Mouse (Mus musculus): Measurements from ENCODE around the gene Rpl24. TPM values are rescaled to one million over a fixed set of nuclear protein-coding genes. Genes with fewer than 3 reads are reported as not detected.

The Rpl24 gene
- polyA plus RNA-seq, 1 experiment from 2014 or later = 404 TPM

DNA sequence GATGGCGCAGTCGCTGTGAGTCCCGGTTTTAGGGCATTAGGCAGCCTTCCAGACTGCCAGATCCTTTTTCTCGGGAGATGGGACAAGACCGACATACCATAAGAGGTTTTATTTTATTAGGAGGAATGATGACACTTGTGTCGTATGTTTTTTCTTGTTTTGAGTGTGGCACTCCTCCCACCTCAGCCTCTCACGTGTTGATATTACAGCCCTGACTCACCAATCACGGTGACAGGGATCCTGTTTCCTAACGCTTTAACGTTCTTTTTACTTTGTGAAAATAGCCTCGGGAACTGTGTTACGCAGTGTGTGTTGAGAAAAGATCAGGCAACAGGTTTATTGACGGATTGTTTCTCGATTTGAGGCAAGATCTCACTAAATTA, 8.8 kb downstream of the Rpl24 start:
- Histone ChIP-seq H3K4me2 (ENCODE audit: low read depth, low read length) (peak overlapping the region; percentile 69), H3K9me3 (replicated peaks; ENCODE audit: control insufficient read depth, low read length) (no peaks in the 10 kb centered on the region), H3K36me3 (ENCODE audit: control insufficient read depth, insufficient read depth) (peaks cover 21% of the 10 kb centered on the region), H3K4me1 (ENCODE audit: control insufficient read depth, insufficient read depth, low read length) (peaks cover 16% of the 10 kb centered on the region), H3K9ac (ENCODE audit: low read length) (peak overlapping the region; percentile 91), H3K27ac (ENCODE audit: low read length) (peak overlapping the region; percentile 91), H3K27me3 (ENCODE audit: control insufficient read depth, insufficient read depth, low read length) (no peaks in the 10 kb centered on the region), H3K4me3 (ENCODE audit: low read length) (peak overlapping the region; percentile 100)
- WGBS = 5% methylated on average over 14 of the region's 14 CpGs
- no peak for ATAC-seq (replicated peaks; ENCODE audit: extremely low read depth, insufficient read depth, low FRiP score)

DNA sequence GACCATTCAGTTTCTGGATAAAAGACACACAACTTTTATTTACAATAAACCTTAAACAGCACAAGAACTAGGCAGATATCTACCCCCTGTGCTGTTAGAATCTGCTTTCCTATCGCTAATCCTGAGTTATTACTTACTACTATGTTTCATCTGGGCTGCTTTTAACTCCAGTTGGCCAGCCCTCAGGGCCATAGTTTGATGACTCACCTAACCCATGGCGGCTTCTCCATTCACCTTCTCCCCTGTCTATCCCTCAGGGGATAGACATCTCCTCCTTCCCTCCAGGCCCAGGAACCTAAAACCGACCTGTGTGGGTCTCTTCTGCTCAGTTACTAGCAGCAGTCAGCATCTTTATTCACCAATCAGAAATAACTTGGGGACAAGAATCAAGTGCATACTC, 19.9 kb downstream of the Rpl24 start:
- WGBS = 87% methylated on average over 3 of the region's 3 CpGs
- Histone ChIP-seq H3K36me3 (ENCODE audit: control insufficient read depth, insufficient read depth) (peaks cover 27% of the 10 kb centered on the region), H3K9ac (ENCODE audit: low read length) (no peak overlapping the region), H3K4me1 (ENCODE audit: control insufficient read depth, insufficient read depth, low read length) (no peaks in the 10 kb centered on the region), H3K4me3 (ENCODE audit: low read length) (no peak overlapping the region), H3K27ac (ENCODE audit: low read length) (no peak overlapping the region), H3K4me2 (ENCODE audit: low read depth, low read length) (no peak overlapping the region), H3K27me3 (ENCODE audit: control insufficient read depth, insufficient read depth, low read length) (no peaks in the 10 kb centered on the region), H3K9me3 (replicated peaks; ENCODE audit: control insufficient read depth, low read length) (no peaks in the 10 kb centered on the region)
- no peak for ATAC-seq (replicated peaks; ENCODE audit: extremely low read depth, insufficient read depth, low FRiP score)

DNA sequence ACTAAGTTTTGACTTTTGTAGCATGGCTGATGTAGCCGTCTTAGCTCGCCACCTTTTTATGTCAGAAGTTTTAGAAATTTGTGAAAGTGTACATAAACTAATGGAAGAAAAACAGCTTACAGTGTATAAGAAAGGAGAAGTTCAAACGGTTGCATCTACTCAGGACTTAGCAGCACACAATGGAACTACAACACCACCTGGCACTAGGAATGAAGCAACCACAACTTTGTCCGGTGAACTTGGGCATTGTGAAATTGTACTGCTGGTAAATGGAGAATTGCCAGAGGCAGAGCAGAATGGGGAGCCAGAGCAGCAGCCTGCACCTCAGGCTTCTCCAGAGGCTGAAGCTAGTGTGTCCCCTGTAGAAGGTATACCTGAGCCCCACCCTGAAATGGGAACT, 24.2 kb downstream of the Rpl24 start:
- WGBS = 94% methylated on average over 4 of the region's 4 CpGs
- no peak for ATAC-seq (replicated peaks; ENCODE audit: extremely low read depth, insufficient read depth, low FRiP score)
- H3K27ac ChIP-seq (ENCODE audit: low read length) = no peak overlapping the region
- H3K9me3 ChIP-seq (replicated peaks; ENCODE audit: control insufficient read depth, low read length) = no peaks in the 10 kb centered on the region
- peaks cover 25% of the 10 kb centered on the region for H3K36me3 ChIP-seq (ENCODE audit: control insufficient read depth, insufficient read depth)
- H3K27me3 ChIP-seq (ENCODE audit: control insufficient read depth, insufficient read depth, low read length) = no peaks in the 10 kb centered on the region
- no peak overlapping the region for H3K4me2 ChIP-seq (ENCODE audit: low read depth, low read length)
- H3K9ac ChIP-seq (ENCODE audit: low read length) = no peak overlapping the region
- H3K4me3 ChIP-seq (ENCODE audit: low read length) = no peak overlapping the region
- no peaks in the 10 kb centered on the region for H3K4me1 ChIP-seq (ENCODE audit: control insufficient read depth, insufficient read depth, low read length)

DNA sequence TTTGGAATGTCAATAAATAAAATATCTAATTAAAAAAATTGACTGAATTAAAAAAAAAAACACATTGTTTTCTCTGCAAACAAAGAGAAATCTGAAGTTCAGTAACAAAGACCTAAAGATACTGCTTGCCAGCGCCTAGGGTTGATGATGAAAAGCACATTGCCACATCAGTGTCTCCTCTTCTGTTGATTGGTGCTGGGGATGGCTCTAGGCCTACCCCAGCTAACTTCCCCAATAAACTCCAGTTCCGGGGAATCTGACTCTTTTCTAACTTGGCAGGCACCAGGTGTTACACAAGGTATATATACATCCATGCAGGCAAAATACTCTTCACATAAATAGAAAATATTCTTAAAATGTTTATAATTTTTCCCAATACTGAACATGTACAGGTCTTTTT, 28.2 kb downstream of the Rpl24 start:
- ATAC-seq (replicated peaks; ENCODE audit: extremely low read depth, insufficient read depth, low FRiP score) = no peak
- no peak overlapping the region for H3K4me2 ChIP-seq (ENCODE audit: low read depth, low read length)
- peaks cover 32% of the 10 kb centered on the region for H3K36me3 ChIP-seq (ENCODE audit: control insufficient read depth, insufficient read depth)
- H3K9ac ChIP-seq (ENCODE audit: low read length) = no peak overlapping the region
- no peaks in the 10 kb centered on the region for H3K27me3 ChIP-seq (ENCODE audit: control insufficient read depth, insufficient read depth, low read length)
- no peaks in the 10 kb centered on the region for H3K9me3 ChIP-seq (replicated peaks; ENCODE audit: control insufficient read depth, low read length)
- WGBS = 90% methylated on average over 2 of the region's 2 CpGs
- H3K4me3 ChIP-seq (ENCODE audit: low read length) = no peak overlapping the region
- H3K27ac ChIP-seq (ENCODE audit: low read length) = no peak overlapping the region
- no peaks in the 10 kb centered on the region for H3K4me1 ChIP-seq (ENCODE audit: control insufficient read depth, insufficient read depth, low read length)

DNA sequence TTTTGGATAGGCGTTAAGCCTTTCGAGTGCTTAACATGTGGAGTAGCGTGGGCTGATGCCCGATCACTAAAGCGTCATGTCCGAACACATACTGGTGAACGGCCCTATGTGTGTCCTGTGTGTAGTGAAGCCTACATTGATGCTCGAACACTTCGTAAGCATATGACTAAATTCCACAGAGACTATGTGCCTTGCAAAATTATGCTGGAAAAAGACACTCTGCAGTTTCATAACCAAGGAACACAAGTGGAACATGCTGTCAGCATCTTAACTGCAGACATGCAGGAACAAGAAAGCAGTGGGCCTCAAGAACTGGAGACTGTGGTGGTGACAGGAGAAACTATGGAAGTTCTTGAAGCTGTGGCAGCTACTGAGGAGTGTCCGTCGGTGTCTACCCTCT, 40.7 kb downstream of the Rpl24 start:
- no peaks in the 10 kb centered on the region for H3K27me3 ChIP-seq (ENCODE audit: control insufficient read depth, insufficient read depth, low read length)
- H3K4me1 ChIP-seq (ENCODE audit: control insufficient read depth, insufficient read depth, low read length) = no peaks in the 10 kb centered on the region
- no peak overlapping the region for H3K9ac ChIP-seq (ENCODE audit: low read length)
- no peak overlapping the region for H3K4me3 ChIP-seq (ENCODE audit: low read length)
- H3K27ac ChIP-seq (ENCODE audit: low read length) = no peak overlapping the region
- H3K4me2 ChIP-seq (ENCODE audit: low read depth, low read length) = no peak overlapping the region
- ATAC-seq (replicated peaks; ENCODE audit: extremely low read depth, insufficient read depth, low FRiP score) = no peak
- no peaks in the 10 kb centered on the region for H3K9me3 ChIP-seq (replicated peaks; ENCODE audit: control insufficient read depth, low read length)
- 80% methylated on average over 11 of the region's 11 CpGs for WGBS
- H3K36me3 ChIP-seq (ENCODE audit: control insufficient read depth, insufficient read depth) = peaks cover 29% of the 10 kb centered on the region

DNA sequence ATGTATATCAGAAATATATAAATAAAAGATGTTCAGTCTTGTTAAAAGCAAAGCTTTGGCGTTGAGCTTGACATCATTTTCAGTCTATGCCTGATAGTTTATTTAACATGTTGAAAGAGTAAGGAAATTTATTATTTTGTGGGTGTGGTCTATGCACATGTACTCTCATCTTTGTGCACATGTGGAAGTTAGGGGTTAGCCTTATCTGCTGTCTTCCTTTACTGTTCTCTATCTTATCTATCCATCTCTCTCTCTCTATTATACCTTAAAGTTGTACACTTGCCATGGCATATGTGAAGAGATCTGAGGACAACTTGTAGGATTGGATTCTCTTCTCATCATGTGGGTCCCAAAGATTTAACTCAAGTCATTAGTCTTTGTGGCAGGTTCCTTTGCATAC, 42.8 kb downstream of the Rpl24 start:
- H3K4me1 ChIP-seq (ENCODE audit: control insufficient read depth, insufficient read depth, low read length) = no peaks in the 10 kb centered on the region
- H3K9ac ChIP-seq (ENCODE audit: low read length) = no peak overlapping the region
- no peak overlapping the region for H3K4me3 ChIP-seq (ENCODE audit: low read length)
- no peaks in the 10 kb centered on the region; the same call in 1 of the 2 replicates for H3K9me3 ChIP-seq (replicated peaks; ENCODE audit: control insufficient read depth, low read length)
- no peak for ATAC-seq (replicated peaks; ENCODE audit: extremely low read depth, insufficient read depth, low FRiP score)
- 96% methylated on average over 1 of the region's 1 CpGs for WGBS
- no peaks in the 10 kb centered on the region for H3K27me3 ChIP-seq (ENCODE audit: control insufficient read depth, insufficient read depth, low read length)
- no peak overlapping the region for H3K4me2 ChIP-seq (ENCODE audit: low read depth, low read length)
- no peak overlapping the region for H3K27ac ChIP-seq (ENCODE audit: low read length)
- H3K36me3 ChIP-seq (ENCODE audit: control insufficient read depth, insufficient read depth) = peaks cover 33% of the 10 kb centered on the region

DNA sequence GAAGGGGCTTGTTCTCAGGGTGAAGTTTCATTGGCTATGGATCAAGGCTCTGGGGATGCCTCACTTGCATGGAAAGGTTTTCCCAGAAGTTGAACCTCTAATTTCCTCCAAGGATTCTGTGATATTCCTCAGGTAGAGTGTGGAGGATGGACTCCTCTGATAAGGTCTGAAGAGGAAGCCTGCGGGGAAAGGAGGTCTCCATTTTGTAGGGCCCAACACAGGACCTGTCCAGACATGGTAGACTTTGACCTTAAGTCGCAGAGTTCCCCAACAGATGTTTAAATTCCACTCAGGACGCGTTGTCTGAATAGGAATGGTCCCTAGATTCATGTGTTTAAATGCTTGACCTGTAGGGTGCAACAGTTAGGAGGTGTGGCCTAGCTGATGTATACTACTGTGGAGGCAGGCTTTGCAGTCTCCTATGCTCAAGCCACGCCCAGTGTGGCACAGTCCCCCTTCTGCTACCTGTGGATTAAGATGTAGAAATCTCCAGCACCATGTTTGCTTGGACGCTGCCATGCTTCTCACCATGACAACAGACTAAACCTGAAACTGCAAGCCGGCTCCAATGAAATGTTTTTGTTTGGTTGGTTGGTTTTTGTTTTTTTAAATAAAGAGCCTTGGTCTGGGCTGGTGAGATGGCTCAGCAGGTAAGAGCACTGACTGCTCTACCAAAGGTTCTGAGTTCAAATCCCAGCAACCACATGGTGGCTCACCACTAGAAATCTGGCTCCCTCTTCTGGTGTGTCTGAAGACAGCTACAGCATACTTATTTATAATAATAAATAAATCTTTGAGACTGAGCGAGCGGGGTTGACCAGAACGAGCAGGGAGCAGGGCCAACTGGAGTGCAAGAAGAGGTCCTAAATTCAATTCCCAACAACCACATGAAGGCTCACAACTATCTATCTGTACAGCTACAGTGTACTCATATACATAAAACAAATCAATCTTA, 47.0 kb downstream of the Rpl24 start:
- peaks cover 28% of the 10 kb centered on the region for H3K36me3 ChIP-seq (ENCODE audit: control insufficient read depth, insufficient read depth)
- H3K27ac ChIP-seq (ENCODE audit: low read length) = no peak overlapping the region
- no peaks in the 10 kb centered on the region; the same call in 1 of the 2 replicates for H3K9me3 ChIP-seq (replicated peaks; ENCODE audit: control insufficient read depth, low read length)
- WGBS = 88% methylated on average over 10 of the region's 10 CpGs
- H3K4me3 ChIP-seq (ENCODE audit: low read length) = no peak overlapping the region
- no peak for ATAC-seq (replicated peaks; ENCODE audit: extremely low read depth, insufficient read depth, low FRiP score)
- no peak overlapping the region for H3K4me2 ChIP-seq (ENCODE audit: low read depth, low read length)
- H3K27me3 ChIP-seq (ENCODE audit: control insufficient read depth, insufficient read depth, low read length) = no peaks in the 10 kb centered on the region
- no peak overlapping the region for H3K9ac ChIP-seq (ENCODE audit: low read length)
- no peaks in the 10 kb centered on the region for H3K4me1 ChIP-seq (ENCODE audit: control insufficient read depth, insufficient read depth, low read length)

DNA sequence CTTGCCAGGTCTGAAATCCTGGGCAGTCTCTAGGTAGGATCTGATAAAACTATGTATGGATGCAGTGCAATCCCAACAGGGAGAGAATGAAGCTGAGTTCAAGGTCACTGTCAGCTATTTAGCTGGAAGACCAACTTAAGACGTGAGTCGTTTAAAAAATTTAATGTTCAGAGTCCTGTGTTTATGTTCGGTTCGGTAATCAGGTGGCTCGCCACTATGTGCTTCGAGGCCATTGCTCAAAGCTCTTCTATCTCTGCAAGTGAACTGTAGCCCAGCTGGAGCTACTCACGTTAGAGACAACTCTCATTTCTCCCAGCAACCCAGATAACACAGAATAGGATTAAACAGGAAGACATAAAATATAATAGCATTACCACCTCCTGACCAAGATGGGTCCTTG, 48.0 kb downstream of the Rpl24 start:
- H3K9ac ChIP-seq (ENCODE audit: low read length) = no peak overlapping the region
- H3K4me2 ChIP-seq (ENCODE audit: low read depth, low read length) = no peak overlapping the region
- no peaks in the 10 kb centered on the region for H3K27me3 ChIP-seq (ENCODE audit: control insufficient read depth, insufficient read depth, low read length)
- 81% methylated on average over 7 of the region's 7 CpGs for WGBS
- H3K4me3 ChIP-seq (ENCODE audit: low read length) = no peak overlapping the region
- no peak for ATAC-seq (replicated peaks; ENCODE audit: extremely low read depth, insufficient read depth, low FRiP score)
- no peaks in the 10 kb centered on the region for H3K4me1 ChIP-seq (ENCODE audit: control insufficient read depth, insufficient read depth, low read length)
- no peak overlapping the region for H3K27ac ChIP-seq (ENCODE audit: low read length)
- no peaks in the 10 kb centered on the region; the same call in 1 of the 2 replicates for H3K9me3 ChIP-seq (replicated peaks; ENCODE audit: control insufficient read depth, low read length)
- H3K36me3 ChIP-seq (ENCODE audit: control insufficient read depth, insufficient read depth) = peaks cover 37% of the 10 kb centered on the region

DNA sequence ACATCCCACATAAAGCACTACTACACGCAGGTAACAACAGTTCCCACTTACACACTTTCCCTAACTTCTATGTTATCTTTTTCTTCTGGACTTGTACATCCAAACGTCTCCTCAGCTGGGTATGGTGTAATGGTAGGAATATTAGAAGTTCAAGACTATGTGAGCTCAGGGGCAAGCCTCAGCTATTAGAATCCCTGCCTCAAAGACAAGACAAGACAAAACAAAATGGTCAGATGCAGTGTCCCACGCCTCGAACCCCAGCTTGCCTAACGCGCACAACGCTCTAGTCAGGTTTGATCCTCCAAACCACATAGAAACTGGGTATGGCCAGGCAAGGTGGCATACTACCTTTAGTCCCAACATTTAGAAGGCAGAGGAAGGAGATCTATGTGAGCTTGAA, 53.6 kb downstream of the Rpl24 start:
- Histone ChIP-seq H3K4me2 (ENCODE audit: low read depth, low read length) (no peak overlapping the region), H3K4me1 (ENCODE audit: control insufficient read depth, insufficient read depth, low read length) (no peaks in the 10 kb centered on the region), H3K27ac (ENCODE audit: low read length) (no peak overlapping the region), H3K4me3 (ENCODE audit: low read length) (no peak overlapping the region), H3K27me3 (ENCODE audit: control insufficient read depth, insufficient read depth, low read length) (no peaks in the 10 kb centered on the region), H3K9me3 (replicated peaks; ENCODE audit: control insufficient read depth, low read length) (no peaks in the 10 kb centered on the region), H3K9ac (ENCODE audit: low read length) (no peak overlapping the region), H3K36me3 (ENCODE audit: control insufficient read depth, insufficient read depth) (peaks cover 44% of the 10 kb centered on the region)
- 91% methylated on average over 7 of the region's 7 CpGs for WGBS
- no peak for ATAC-seq (replicated peaks; ENCODE audit: extremely low read depth, insufficient read depth, low FRiP score)
